Mouse (Mus musculus): ENCODE results near the gene Snx10. TPM values are rescaled to one million over a fixed set of nuclear protein-coding genes. Genes with fewer than 3 reads are reported as not detected.

Gene Snx10
- total RNA-seq, 2 experiments from 2014 or later = 7.9 to 10.4 TPM

DNA sequence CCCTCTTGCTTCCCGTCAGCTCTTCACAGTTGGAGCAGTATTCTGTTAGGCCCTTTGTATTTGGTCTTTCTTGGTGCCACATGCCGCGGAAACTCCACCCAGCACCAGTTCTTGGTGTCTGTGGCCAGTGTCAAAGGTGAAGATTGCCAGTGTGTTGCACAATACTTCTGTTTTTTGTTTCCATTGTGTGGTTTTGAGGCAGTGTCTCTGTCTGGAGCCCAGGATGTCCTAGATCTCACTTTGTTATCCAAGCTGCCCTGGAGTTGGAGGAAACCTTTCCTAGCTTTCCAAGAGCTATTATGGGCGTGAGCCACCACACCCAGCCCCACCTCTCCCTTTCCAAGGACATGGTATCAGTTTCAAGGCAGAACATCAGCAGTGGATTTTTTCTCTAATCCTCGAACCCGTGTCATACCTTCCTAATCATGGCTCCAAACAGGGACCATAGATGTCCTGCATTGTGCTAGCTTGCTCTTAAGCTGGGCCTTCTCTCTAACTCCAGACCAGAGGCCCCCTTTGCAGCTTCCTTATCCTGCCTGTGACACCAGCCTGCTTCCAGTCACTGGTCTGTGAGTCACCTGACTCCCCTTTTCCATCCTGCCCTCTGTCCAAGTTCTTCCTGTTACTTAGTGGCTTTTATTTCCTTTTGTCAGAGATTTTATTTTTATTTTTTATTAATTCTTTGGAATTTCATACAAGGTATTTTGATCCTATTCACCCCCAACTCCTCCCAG lies 9.9 kb downstream of the Snx10 start:
- no peak for DNase-seq

- DNase-seq = no peak
Measured at GRCm38 (mm10) chr6:51535571-51535970, 11.9 kb downstream of the Snx10 start.

GRCm38 (mm10) chr6:51540525-51540924 lies 16.8 kb downstream of the Snx10 start:
- no peak for DNase-seq

DNA sequence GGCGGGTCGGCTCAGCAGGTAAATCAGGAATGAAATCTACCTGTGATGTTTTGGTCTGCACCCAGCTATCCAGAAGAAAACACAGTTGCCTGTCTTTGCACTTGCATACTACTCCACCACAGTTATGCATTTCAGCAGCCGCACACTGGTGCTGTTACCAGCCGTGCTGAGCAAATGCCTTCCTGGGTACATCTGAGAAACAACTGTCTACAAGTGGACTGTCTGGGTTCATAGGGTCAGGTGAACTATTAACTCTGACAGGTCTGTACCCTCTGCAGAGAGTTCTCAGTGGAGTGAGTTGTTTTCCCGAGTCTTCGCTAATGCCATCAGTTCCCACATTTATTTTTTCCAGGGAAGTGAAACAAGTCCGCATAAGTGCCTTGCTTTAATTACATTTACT lies 17.7 kb downstream of the Snx10 start:
- DNase-seq = no peak

- no peak for DNase-seq
Measured at GRCm38 (mm10) chr6:51542147-51542546, 18.4 kb downstream of the Snx10 start.

GRCm38 (mm10) chr6:51543639-51544117 lies 20.0 kb downstream of the Snx10 start:
- no peak for DNase-seq

GRCm38 (mm10) chr6:51544118-51544681 lies 20.5 kb downstream of the Snx10 start:
- peak; percentile 26 for DNase-seq

- peak; percentile 13 for DNase-seq
Measured at GRCm38 (mm10) chr6:51545219-51545859, 21.6 kb downstream of the Snx10 start.

DNA sequence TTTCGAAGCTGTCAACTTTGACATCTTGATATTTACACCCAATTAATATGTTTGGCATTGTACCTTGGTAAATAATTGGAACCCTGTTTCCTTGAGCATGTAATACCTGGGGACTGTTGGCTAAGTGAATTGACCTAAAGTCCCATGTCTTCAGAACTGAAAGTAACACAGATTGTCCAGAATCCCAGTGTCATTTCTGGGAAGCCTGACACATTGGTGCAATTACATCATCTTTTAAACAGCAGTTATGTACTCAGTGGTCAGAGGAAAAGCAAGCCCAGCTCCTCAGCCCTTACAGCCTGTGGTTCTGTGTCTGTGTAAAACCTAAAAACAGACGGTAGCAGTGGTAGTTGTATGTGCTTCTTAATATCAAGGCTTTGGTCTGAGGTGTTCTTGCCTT lies 22.4 kb downstream of the Snx10 start:
- DNase-seq = no peak

DNA sequence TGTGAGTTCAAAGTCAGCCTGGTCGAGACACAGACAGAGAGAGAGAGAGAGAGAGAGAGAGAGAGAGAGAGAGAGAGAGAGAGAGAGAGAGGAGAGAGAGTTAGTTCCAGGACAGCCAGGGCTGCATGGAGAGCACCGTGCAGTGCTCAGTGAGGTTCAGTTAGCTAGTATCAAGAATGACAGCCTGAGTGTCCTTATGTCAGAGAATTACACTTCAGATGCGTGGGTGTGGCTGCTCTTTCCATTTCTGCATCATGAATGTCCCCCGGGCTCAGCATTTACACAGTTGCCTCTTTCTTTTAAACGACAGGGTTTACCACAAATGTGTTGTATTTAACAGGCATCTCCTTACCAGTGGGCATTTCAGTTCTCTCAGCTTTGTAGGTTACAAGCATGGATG lies 25.1 kb downstream of the Snx10 start:
- DNase-seq = no peak

DNA sequence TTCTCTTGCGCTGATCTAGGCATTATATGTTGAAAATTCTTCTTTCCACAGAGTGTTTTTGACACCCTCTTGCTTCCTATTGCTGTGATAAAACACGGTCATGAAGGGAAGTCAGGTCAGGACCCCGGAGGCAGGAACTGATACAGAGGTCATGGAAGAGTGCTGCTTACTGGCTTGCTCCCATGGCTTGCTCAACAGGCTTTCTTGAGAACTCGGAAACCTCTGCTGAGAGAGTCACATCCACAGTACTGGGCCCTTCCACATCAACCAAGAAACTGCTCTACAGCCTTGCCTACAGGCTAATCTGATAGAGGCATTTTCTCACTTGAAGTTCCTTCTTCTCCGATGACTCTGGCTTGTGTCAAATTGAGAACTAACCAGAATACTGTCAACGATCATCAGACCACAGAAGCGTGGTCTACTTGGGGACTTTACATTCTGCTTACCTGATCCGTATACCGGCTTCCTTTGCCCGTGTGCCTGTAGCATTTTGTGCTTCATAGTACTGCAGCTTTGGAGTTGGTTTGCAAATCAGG lies 27.6 kb downstream of the Snx10 start:
- no peak for DNase-seq

DNA sequence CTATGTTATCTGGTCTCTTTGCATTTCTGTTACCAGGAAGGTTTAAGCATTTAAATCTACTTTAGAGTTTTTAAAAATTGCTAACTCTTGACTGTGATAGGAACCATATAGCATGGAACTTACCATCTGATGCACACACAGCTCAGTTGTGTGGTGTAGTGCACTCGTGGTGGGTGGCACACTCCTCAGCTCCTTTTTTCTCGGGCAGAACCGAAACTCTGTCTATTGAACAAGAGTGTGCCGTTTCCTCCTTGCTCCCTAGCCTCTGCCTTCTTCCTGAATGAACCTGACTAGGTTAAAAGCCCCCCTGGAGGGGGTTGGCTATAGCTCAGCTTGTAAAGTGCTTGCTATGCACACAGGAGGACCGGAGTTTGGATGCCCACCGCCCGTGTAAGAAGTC lies 32.9 kb downstream of the Snx10 start:
- DNase-seq = no peak

DNA sequence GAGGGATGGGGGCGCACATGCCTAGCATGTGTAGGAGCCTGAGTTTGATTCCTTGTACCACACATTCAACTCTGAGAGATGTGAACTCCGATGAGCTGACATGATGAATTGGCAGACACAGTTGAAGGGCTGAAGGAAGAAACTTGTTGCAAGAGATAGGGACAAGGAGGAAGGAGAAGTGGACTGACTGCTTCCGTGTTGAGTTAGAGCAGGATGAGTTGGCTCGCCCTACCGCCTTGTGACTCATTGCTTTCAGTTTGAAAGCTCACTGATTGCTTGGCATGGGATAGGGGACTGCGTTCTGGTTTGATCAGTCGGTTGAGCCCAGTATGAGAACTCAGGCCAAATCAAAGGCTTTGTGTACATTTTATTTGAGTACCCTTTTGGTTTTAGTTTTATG lies 34.6 kb downstream of the Snx10 start:
- DNase-seq = no peak

DNA sequence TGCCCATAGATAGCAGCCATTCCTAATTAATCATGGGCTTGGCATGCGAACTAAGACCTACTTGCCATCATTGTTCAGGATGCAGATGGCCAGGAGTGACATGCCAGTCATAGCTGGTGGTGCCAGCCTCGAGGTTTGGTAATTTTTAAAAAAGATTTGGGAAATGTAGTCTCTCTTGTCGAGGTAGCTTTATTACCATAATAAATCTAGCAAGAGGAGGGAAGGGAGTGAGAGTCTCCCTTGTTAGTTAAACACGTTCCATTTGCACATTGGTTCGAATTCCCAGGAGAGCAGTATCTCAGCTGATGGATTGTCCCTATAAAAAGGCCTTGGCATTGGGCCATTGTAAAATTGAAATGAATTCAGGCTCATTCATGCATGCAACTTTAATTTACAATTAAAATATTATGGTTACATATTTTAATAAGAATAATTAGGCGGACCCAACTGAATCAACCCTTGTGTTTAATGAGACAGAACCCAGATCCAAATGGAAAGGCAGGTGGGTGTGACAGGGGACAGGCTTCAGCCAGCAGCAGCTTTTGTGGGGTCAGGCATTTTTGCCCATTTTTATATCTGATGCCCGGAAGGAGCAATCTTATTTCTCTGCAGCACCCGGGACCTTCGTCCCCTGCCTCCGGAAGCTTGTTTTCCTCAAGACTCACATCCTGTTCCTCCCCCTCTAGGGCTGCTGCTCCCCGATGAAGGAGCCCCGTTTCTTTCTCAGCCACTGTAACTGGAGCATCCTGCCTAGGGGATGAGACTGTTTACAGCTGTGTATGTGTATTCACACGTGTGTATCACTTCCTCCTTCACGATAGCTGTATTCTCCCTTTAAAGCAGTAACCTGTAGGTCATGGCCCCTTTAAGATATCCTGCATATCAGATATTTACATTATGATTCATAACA lies 43.3 kb downstream of the Snx10 start:
- DNase-seq = no peak

GRCm38 (mm10) chr6:51569086-51569485 lies 45.4 kb downstream of the Snx10 start:
- DNase-seq = no peak

- DNase-seq = no peak
Measured at GRCm38 (mm10) chr6:51573136-51573535, 49.4 kb downstream of the Snx10 start.

- no peak for DNase-seq
Measured at GRCm38 (mm10) chr6:51574132-51574531, 50.4 kb downstream of the Snx10 start.

DNA sequence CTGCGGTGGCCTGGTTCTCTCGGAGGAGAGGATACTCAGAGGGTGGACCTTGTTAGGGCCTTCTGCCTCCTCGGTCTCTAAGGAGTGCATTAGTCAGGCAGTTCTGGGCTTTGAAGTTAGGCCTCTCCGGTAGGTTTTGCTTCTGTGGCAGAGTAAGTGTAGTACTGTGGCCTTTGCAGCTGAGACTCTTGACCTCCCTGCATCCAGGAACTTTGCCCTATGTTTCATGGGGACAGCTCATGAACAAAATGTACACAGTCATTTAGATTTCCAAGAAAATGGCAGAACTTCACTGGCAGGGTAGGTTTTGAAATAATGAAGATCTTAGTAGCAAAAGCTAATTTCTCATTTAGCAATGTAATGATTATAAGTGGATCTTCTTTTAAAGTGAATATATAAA lies 54.7 kb downstream of the Snx10 start:
- DNase-seq = no peak

GRCm38 (mm10) chr6:51580040-51580680 lies 56.5 kb downstream of the Snx10 start:
- DNase-seq = peak; percentile 90

DNA sequence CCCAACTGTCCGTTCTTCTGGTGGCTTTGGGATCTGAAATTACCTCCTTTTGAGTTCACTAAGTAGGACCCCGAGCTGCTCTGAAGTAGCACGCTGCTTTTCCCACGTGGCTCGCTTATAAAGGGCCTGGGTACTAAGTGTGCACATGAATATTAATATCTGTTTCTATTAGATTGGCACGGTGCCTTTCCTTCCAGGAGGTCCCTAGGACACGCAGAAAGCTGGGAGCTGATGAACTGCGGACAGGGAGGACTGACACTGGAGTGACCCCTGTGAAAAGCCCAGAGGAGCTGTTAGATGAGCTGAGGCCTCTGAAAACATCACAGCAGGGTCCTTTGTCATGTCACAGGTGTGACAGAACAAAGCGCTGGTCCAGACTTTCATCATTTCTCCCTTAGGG lies 57.7 kb downstream of the Snx10 start:
- DNase-seq = no peak

GRCm38 (mm10) chr6:51582051-51582450 lies 58.4 kb downstream of the Snx10 start:
- DNase-seq = no peak

GRCm38 (mm10) chr6:51585980-51586379 lies 62.3 kb downstream of the Snx10 start:
- peak; percentile 75 for DNase-seq

Measured in heart, postnatal 4 days (tissue).